Mouse (Mus musculus) forebrain, embryonic 14.5 days (tissue): ENCODE measurements around the gene Flywch2. TPM values are rescaled to one million over a fixed set of nuclear protein-coding genes. Genes with fewer than 3 reads are reported as not detected.
"Not testable (repeated sequence)": the region's sequence is repeated elsewhere in the genome, so short reads cannot be mapped to it uniquely, and the experiment has no call there.

ENCODE experiments used
- ATAC-seq: fragments of 200-750 bp; cut with Nextera tagmentation; 2 replicates; pipeline ENCODE4 v1.8.0; 2017; ENCODE audit warnings: mild to moderate bottlenecking, moderate library complexity
- DNase-seq: peaks from one replicate; pipeline ENCODE4 v3.0.0-alpha.2; 2015; ENCODE audit warnings: low spot score
- H3K27ac ChIP-seq: fragments of 300-500 bp; sonication (generic); 2 replicates; pipeline ENCODE4 v1.5.1; 2014; ENCODE audit warnings: low read depth, mild to moderate bottlenecking, control low read depth, low read length, moderate library complexity
- H3K27me3 ChIP-seq: fragments of 300-500 bp; sonication (generic); replicated peaks from 2 replicates; pipeline ENCODE4 v1.6.1; 2014; ENCODE audit warnings: low read length, control low read depth, mixed read lengths; ENCODE audit not compliant: control insufficient read depth, insufficient read depth
- H3K36me3 ChIP-seq: fragments of 300-500 bp; sonication (generic); 2 replicates; pipeline ENCODE4 v1.6.1; 2014; ENCODE audit warnings: low read length, control low read depth; ENCODE audit not compliant: control insufficient read depth, insufficient read depth
- H3K4me1 ChIP-seq: fragments of 300-500 bp; sonication (generic); 2 replicates; pipeline ENCODE4 v1.6.1; 2014; ENCODE audit warnings: antibody characterized with exemption, low read length, control low read depth; ENCODE audit not compliant: control insufficient read depth, insufficient read depth
- H3K4me2 ChIP-seq: fragments of 300-500 bp; sonication (generic); 2 replicates; pipeline ENCODE4 v1.6.1; 2014; ENCODE audit warnings: mild to moderate bottlenecking, control low read depth, low read length
- H3K4me3 ChIP-seq: fragments of 300-500 bp; sonication (generic); 2 replicates; pipeline ENCODE4 v1.5.1; 2014; ENCODE audit warnings: low read depth, low read length, control low read depth
- H3K9ac ChIP-seq: fragments of 300-500 bp; sonication (generic); 2 replicates; pipeline ENCODE4 v1.6.1; 2014; ENCODE audit warnings: mild to moderate bottlenecking, low read length, control low read depth, moderate library complexity
- H3K9me3 ChIP-seq: fragments of 300-500 bp; sonication (generic); replicated peaks from 2 replicates; pipeline ENCODE4 v1.6.1; 2016; ENCODE audit warnings: low read length, control low read depth, mixed read lengths; ENCODE audit not compliant: control insufficient read depth
- WGBS: fragments of 180-500 bp; shearing (Covaris S2); extraction: QIAGEN DNeasy Blood & Tissue Kit; methylation state at CpG from one replicate; pipeline ENCODE4 v1.1.7; 2014; 5-methylcytosine and 5-hydroxymethylcytosine counted together
- polyA plus RNA-seq: library from polyadenylated mRNA; unstranded; fragments of >200 nt; fragmentation: Nextera tagmentation; extraction: Ambion mirVana; gene quantifications from 2 replicates; pipeline ENCODE4 v1.2.1, GENCODE M21; 2014

Flywch2 gene
- polyA plus RNA-seq, 1 experiment from 2014 or later, result 44.2 TPM

- Histone ChIP-seq H3K27ac (no peak overlapping the region), H3K4me1 (peaks cover 9% of the 10 kb centered on the region; the same call in 1 of the 2 replicates), H3K9me3 (no peaks in the 10 kb centered on the region), H3K27me3 (no peaks in the 10 kb centered on the region), H3K9ac (no peak overlapping the region), H3K4me3 (no peak overlapping the region), H3K4me2 (no peak overlapping the region), H3K36me3 (0 out of 2 replicates have a peak, but pooled peaks cover 3% of the 10 kb centered on the region)
- ATAC-seq (no peak), DNase-seq (no peak)
These were observed 2.5 kb downstream of the Flywch2 start for GRCm38 (mm10) chr17:23783352-23783751.

DNA sequence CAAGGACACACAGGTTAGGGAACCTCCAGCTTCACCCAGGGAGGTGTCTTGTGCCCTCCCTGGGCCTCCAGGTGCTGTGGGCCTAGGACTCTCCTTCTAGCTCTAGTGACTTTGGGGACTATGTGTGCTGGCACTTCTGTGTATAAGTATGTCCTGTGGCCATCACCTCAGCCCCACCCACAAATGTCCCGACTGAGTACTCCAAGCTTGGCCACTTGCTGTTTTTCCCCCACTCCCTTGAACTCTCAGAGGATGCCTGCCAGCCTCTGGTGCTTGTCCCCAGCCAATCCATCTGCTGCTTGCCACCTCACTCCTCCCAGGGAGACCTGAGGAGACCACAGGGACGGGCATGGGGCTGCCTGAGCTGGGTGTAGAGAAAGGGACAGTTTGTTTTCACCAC, 7.4 kb downstream of the Flywch2 start:
- ATAC-seq (no peak), DNase-seq (no peak)
- Histone ChIP-seq H3K4me3 (no peak overlapping the region), H3K4me2 (no peak overlapping the region), H3K27me3 (no peaks in the 10 kb centered on the region), H3K9me3 (no peaks in the 10 kb centered on the region), H3K4me1 (no peaks in the 10 kb centered on the region), H3K36me3 (0 out of 2 replicates have a peak, but pooled peaks cover 3% of the 10 kb centered on the region), H3K27ac (no peak overlapping the region), H3K9ac (no peak overlapping the region)
- 54% methylated on average over 2 of the region's 2 CpGs for WGBS

DNA sequence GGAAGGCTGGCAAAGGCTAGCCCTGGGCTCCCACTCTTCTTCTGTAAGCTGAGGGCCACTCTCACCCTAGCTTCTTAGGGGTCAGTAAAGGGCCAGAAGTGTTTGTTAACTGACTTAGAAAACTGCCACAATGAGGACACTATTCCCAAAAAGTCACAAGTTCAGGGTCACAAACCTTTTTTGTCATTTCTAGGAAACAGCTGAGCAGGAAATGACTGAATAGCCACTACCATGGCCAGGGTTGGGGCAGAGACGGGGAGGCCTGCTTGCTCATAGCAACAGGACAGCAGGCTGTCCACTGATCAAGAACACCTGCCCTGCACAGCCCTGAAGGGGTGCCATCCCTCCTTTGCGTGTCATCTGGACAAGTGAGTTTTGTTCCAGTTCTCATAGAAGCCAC, 8.7 kb downstream of the Flywch2 start:
- H3K27ac ChIP-seq, result no peak overlapping the region
- no peak for ATAC-seq

GRCm38 (mm10) chr17:23776216-23776615, 9.7 kb downstream of the Flywch2 start:
- Histone ChIP-seq H3K9ac (no peak overlapping the region), H3K27ac (no peak overlapping the region), H3K9me3 (no peaks in the 10 kb centered on the region), H3K4me2 (no peak overlapping the region), H3K4me3 (no peak overlapping the region), H3K27me3 (no peaks in the 10 kb centered on the region), H3K36me3 (0 out of 2 replicates have a peak, but pooled peaks cover 3% of the 10 kb centered on the region), H3K4me1 (peaks cover 4% of the 10 kb centered on the region)
- ATAC-seq (no peak), DNase-seq (no peak)
- 82% methylated on average over 10 of the region's 10 CpGs for WGBS

More for the DNA sequence above, 8.7 kb downstream of the Flywch2 start:
- Histone ChIP-seq H3K36me3 (0 out of 2 replicates have a peak, but pooled peaks cover 3% of the 10 kb centered on the region), H3K4me2 (no peak overlapping the region), H3K9ac (no peak overlapping the region), H3K27me3 (no peaks in the 10 kb centered on the region), H3K4me3 (no peak overlapping the region), H3K4me1 (peaks cover under 1% of the 10 kb centered on the region), H3K9me3 (no peaks in the 10 kb centered on the region)
- 90% methylated on average over 2 of the region's 2 CpGs for WGBS
- no peak for DNase-seq

- 5% methylated on average over 12 of the region's 12 CpGs for WGBS
- no peak for ATAC-seq
- peaks cover 11% of the 10 kb centered on the region for H3K4me1 ChIP-seq
These were observed 11.8 kb downstream of the Flywch2 start for GRCm38 (mm10) chr17:23774090-23774489.

DNA sequence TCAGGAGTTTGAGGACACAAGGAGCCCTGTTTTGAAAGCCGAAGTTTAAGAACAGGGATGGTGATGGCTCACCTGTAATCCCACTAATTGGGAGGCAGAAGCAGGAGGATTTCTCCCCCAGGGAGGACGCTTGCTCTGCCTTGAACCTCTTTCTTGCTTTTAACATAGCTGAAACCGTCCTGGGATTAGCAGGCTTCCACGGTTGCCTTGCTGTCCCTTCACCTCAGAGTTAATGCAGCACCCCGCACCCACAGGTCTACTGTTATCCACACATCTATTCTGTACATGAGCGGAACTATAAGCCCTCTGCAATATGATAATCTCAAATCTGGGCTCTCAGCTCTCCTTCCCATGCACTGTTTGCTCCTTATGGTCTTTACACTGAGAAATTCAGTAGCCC, 12.2 kb downstream of the Flywch2 start:
- no peaks in the 10 kb centered on the region for H3K27me3 ChIP-seq
- H3K36me3 ChIP-seq, result no peaks in the 10 kb centered on the region
- WGBS, result 73% methylated on average over 6 of the region's 6 CpGs
- H3K4me3 ChIP-seq, result no peak overlapping the region
- no peak overlapping the region for H3K9ac ChIP-seq
- H3K4me1 ChIP-seq, result peaks cover 11% of the 10 kb centered on the region
- no peaks in the 10 kb centered on the region for H3K9me3 ChIP-seq
- no peak overlapping the region for H3K4me2 ChIP-seq
- DNase-seq, result no peak
- no peak for ATAC-seq
- H3K27ac ChIP-seq, result no peak overlapping the region

More at GRCm38 (mm10) chr17:23774090-23774489, 11.8 kb downstream of the Flywch2 start:
- Histone ChIP-seq H3K4me3 (no peak overlapping the region), H3K27me3 (no peaks in the 10 kb centered on the region), H3K4me2 (no peak overlapping the region), H3K36me3 (0 out of 2 replicates have a peak, but pooled peaks cover under 1% of the 10 kb centered on the region), H3K27ac (no peak overlapping the region), H3K9me3 (no peaks in the 10 kb centered on the region), H3K9ac (no peak overlapping the region)
- DNase-seq, result peak; percentile 76

- H3K36me3 ChIP-seq, H3K27me3 ChIP-seq, DNase-seq, H3K9me3 ChIP-seq, H3K27ac ChIP-seq, ATAC-seq: not testable (repeated sequence)
- H3K4me1 ChIP-seq, result peaks cover 11% of the 10 kb centered on the region
- peak overlapping the region; percentile 49 for H3K4me2 ChIP-seq
- 78% methylated on average over 2 of the region's 2 CpGs for WGBS
- peak overlapping the region; percentile 89 for H3K4me3 ChIP-seq
- peak overlapping the region; percentile 41; the same call in 1 of the 2 replicates for H3K9ac ChIP-seq
These were observed 13.7 kb downstream of the Flywch2 start for GRCm38 (mm10) chr17:23772219-23772556.

DNA sequence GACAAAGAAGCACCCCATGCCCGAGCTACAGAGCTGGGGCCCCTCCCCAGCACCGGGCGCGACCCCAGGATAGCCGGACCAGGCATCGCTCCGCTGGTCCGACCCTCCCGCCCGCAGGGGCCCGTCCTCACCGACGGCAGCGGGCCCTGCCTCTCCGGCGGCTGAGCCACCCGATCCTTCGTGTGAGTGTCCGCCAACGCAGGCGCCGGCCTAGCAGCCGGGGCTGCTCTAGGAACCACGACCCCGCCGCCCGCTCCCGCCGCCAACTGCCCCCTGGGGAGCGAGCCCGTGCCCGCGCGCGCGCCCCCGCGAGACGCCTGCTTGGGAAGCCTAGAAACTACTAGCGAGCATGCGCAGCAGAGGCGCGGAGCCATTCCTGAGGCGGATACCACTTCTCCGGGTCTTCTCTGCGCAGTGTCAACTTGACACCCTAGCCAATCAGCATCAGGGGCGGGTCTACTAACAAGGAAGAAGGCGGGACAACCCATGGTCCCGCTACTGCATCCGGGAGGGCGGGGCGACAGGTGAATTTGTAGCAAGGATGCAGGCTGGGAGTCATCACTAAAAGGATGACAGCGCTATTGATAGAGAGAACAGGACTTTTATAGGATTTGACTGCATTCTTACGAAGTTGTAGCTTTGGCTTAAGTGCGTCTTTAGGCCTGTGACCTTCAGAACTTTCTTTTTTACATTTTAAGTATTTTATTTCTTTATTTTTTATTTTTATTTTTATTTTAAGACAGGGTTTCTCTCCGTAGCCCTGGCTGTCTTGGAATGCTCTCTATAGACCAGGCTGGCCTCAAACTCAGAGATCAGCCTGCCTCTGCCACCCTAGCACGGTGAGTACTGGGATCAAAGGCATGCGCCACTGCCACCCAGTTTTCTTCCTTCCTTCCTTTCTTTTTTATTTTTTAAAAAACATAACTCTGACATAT, 14.3 kb downstream of the Flywch2 start, which contains the start of gene Flywch1:
TSS of gene Flywch1 (minus strand) at position 319 of the 935 bp plus-strand sequence.
- Histone ChIP-seq H3K4me3 (peak within 1 kb of the TSS; percentile 89), H3K9me3 (no peaks in the 10 kb centered on the region), H3K4me1 (peaks cover 11% of the 10 kb centered on the region), H3K9ac (peak within 1 kb of the TSS; percentile 97), H3K36me3 (peaks cover 4% of the 10 kb centered on the region), H3K27ac (peak within 1 kb of the TSS; percentile 84), H3K4me2 (peak within 1 kb of the TSS; percentile 72), H3K27me3 (no peaks in the 10 kb centered on the region)
- ATAC-seq (peak; percentile 98), DNase-seq (peak; percentile 99)
- 3% methylated on average over 58 of the region's 58 CpGs for WGBS

DNA sequence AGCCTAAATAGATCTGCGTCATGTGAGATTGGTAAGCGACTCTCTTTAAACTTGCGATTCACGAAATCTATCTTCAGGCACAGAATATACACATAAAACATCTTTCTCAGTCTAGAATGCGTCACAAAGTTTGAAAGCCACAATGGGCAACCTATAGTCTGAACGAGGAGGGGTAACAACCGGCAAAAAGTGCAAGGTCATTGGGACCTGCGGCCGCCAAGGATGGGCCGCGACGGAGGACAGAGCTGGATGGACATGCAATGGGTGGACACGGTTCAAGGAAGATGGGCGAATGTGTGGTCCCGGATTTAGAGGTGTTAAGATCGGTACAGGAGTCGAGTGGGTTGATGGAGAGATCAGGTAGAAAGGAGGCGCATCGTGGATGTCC, 15.0 kb downstream of the Flywch2 start:
- DNase-seq (peak; percentile 22), ATAC-seq (no peak; the same call in 1 of the 2 replicates)
- WGBS, result under 1% methylated on average over 18 of the region's 19 CpGs

More for the DNA sequence above, 15.0 kb downstream of the Flywch2 start:
- Histone ChIP-seq H3K27me3 (no peaks in the 10 kb centered on the region), H3K4me2 (peak overlapping the region; percentile 72), H3K9ac (peak overlapping the region; percentile 97), H3K4me1 (peaks cover 11% of the 10 kb centered on the region), H3K9me3 (no peaks in the 10 kb centered on the region), H3K36me3 (peaks cover 4% of the 10 kb centered on the region), H3K4me3 (peak overlapping the region; percentile 89), H3K27ac (peak overlapping the region; percentile 84)
